Mouse (Mus musculus) liver, embryonic 16.5 days (tissue): ENCODE data around the gene Gm17428. TPM values are rescaled to one million over a fixed set of nuclear protein-coding genes. Genes with fewer than 3 reads are reported as not detected.
A peak's percentile ranks its signal among the peaks of the same experiment; 100 is the strongest.

ENCODE experiments used
- ATAC-seq: fragments of 200-750 bp; cut with Nextera tagmentation; 2 replicates; pipeline ENCODE4 v1.8.0; 2017; ENCODE audit warnings: low read depth, mild to moderate bottlenecking, moderate number of reproducible peaks, moderate library complexity
- H3K27ac ChIP-seq: fragments of 300-500 bp; sonication (generic); 2 replicates; pipeline ENCODE4 v1.5.1; 2014; ENCODE audit warnings: mild to moderate bottlenecking, low read length
- H3K27me3 ChIP-seq: fragments of 300-500 bp; sonication (generic); 2 replicates; pipeline ENCODE4 v1.6.1; 2014; ENCODE audit warnings: low read depth, low read length, mixed read lengths; ENCODE audit not compliant: control insufficient read depth, insufficient read depth
- H3K36me3 ChIP-seq: fragments of 300-500 bp; sonication (generic); 2 replicates; pipeline ENCODE4 v1.6.1; 2014; ENCODE audit warnings: mild to moderate bottlenecking; ENCODE audit not compliant: control insufficient read depth, insufficient read depth
- H3K4me1 ChIP-seq: fragments of 300-500 bp; sonication (generic); 2 replicates; pipeline ENCODE4 v1.6.1; 2014; ENCODE audit warnings: low read depth, low read length, mixed read lengths; ENCODE audit not compliant: control insufficient read depth
- H3K4me2 ChIP-seq: fragments of 300-500 bp; sonication (generic); 2 replicates; pipeline ENCODE4 v1.6.1; 2014; ENCODE audit warnings: low read depth, low read length, mixed read lengths
- H3K4me3 ChIP-seq: fragments of 300-500 bp; sonication (generic); 2 replicates; pipeline ENCODE4 v1.5.1; 2014; ENCODE audit warnings: low read depth, mild to moderate bottlenecking, low read length
- H3K9ac ChIP-seq: fragments of 300-500 bp; sonication (generic); 2 replicates; pipeline ENCODE4 v1.6.1; 2014; ENCODE audit warnings: low read depth, low read length
- H3K9me3 ChIP-seq: fragments of 300-500 bp; sonication (generic); replicated peaks from 2 replicates; pipeline ENCODE4 v1.6.1; 2016; ENCODE audit warnings: low read length; ENCODE audit not compliant: control insufficient read depth
- WGBS: fragments of 180-500 bp; shearing (Covaris S2); extraction: QIAGEN DNeasy Blood & Tissue Kit; methylation state at CpG from one replicate; pipeline ENCODE4 v1.1.7; 2014; ENCODE audit not compliant: insufficient replicate concordance; 5-methylcytosine and 5-hydroxymethylcytosine counted together
- microRNA counts: library from miRNA; unstranded; fragments of <30 nt; microRNA quantifications from one replicate; lab custom pipeline; 2016
- microRNA-seq: library from miRNA; unstranded; fragments of <30 nt; microRNA quantifications from one replicate; pipeline ENCODE4, GENCODE M21; 2016
- polyA plus RNA-seq: library from polyadenylated mRNA; unstranded; fragments of >200 nt; fragmentation: Nextera tagmentation; extraction: Ambion mirVana; gene quantifications from 2 replicates; pipeline ENCODE4 v1.2.1, GENCODE M21; 2015

Gene Gm17428
- polyA plus RNA-seq, 1 experiment from 2014 or later = not detected

- peaks cover 4% of the 10 kb centered on the region; the same call in 1 of the 2 replicates for H3K4me1 ChIP-seq
- WGBS = 64% methylated on average over 7 of the region's 7 CpGs
- H3K9ac ChIP-seq = no peak overlapping the region
- H3K27ac ChIP-seq = no peak overlapping the region
- peaks cover 19% of the 10 kb centered on the region for H3K36me3 ChIP-seq
- H3K9me3 ChIP-seq = no peaks in the 10 kb centered on the region
- no peak overlapping the region for H3K4me2 ChIP-seq
- ATAC-seq = no peak
- no peak overlapping the region for H3K4me3 ChIP-seq
- no peaks in the 10 kb centered on the region for H3K27me3 ChIP-seq
These were observed 47.5 kb downstream of the Gm17428 start for GRCm38 (mm10) chr14:55024236-55024635.

GRCm38 (mm10) chr14:55025527-55025926 lies 48.8 kb downstream of the Gm17428 start:
- 72% methylated on average over 5 of the region's 5 CpGs for WGBS
- Histone ChIP-seq H3K9ac (no peak overlapping the region), H3K4me3 (no peak overlapping the region), H3K4me1 (peaks cover 4% of the 10 kb centered on the region; the same call in 1 of the 2 replicates), H3K9me3 (no peaks in the 10 kb centered on the region), H3K36me3 (peaks cover 19% of the 10 kb centered on the region), H3K4me2 (no peak overlapping the region), H3K27ac (no peak overlapping the region), H3K27me3 (no peaks in the 10 kb centered on the region)
- ATAC-seq = no peak

MicroRNAs within 50 kb of the gene (microRNA counts, 519-probe panel; counts per million panel counts)
- microRNA mmu-miR-208a (lab: Ali Mortazavi, UCI) (1,269 counts per million, percentile 9 among the panel's probes with 10 or more counts), microRNA mmu-miR-208b (lab: Ali Mortazavi, UCI) (1,228 counts per million, percentile 9 among the panel's probes with 10 or more counts)

Small RNAs within 50 kb of the gene (microRNA-seq; reads per million reads assigned to microRNA genes)
- gene Mir208a (3.2 reads per million, percentile 10 among the genes with 10 or more reads in this experiment), gene Mir208b (53.9 reads per million, percentile 47 among the genes with 10 or more reads in this experiment)

Other genes starting within 250 kb of the Gm17428 start
- gene Slc7a8, start 195.0 kb upstream of the Gm17428 start, polyA plus RNA-seq = 3.0 and 4.9 TPM in 2 replicates
- gene Rnf212b, start 162.8 kb upstream of the Gm17428 start, polyA plus RNA-seq = not detected in 2 replicates
- gene Homez, start 106.0 kb upstream of the Gm17428 start, polyA plus RNA-seq = 2.4 and 2.7 TPM in 2 replicates
- gene Ppp1r3e, start 99.4 kb upstream of the Gm17428 start, polyA plus RNA-seq = 0.51 and 0.55 TPM in 2 replicates
- 0.42 and 0.69 TPM in 2 replicates for gene Bcl2l2, start 93.6 kb upstream of the Gm17428 start, polyA plus RNA-seq
- gene Gm20521, start 93.5 kb upstream of the Gm17428 start, polyA plus RNA-seq = 0.11 TPM in 1 of 2 replicates, not detected in the other
- gene Pabpn1, start 84.4 kb upstream of the Gm17428 start, polyA plus RNA-seq = 30.1 and 32.0 TPM in 2 replicates
- 1.3 and 1.5 TPM in 2 replicates for gene Slc22a17, start 63.8 kb upstream of the Gm17428 start, polyA plus RNA-seq
- gene Efs, start 50.8 kb upstream of the Gm17428 start, polyA plus RNA-seq = 0.26 and 0.42 TPM in 2 replicates
- not detected in 2 replicates for gene Il25, start 44.2 kb upstream of the Gm17428 start, polyA plus RNA-seq
- 0.20 TPM in 1 of 2 replicates, not detected in the other for gene Cmtm5, start 40.7 kb upstream of the Gm17428 start, polyA plus RNA-seq
- gene Myh6, start 10.0 kb upstream of the Gm17428 start, polyA plus RNA-seq = 0.51 and 0.54 TPM in 2 replicates
- gene Myh7, start 17.7 kb downstream of the Gm17428 start, polyA plus RNA-seq = 1.8 and 3.1 TPM in 2 replicates
- gene Ngdn, start 38.5 kb downstream of the Gm17428 start, polyA plus RNA-seq = 28.8 and 32.0 TPM in 2 replicates
- gene Zfhx2, start 115.4 kb downstream of the Gm17428 start, polyA plus RNA-seq = 0.84 and 1.1 TPM in 2 replicates
- 5.1 and 5.3 TPM in 2 replicates for gene Thtpa, start 117.9 kb downstream of the Gm17428 start, polyA plus RNA-seq
- gene Ap1g2, start 129.7 kb downstream of the Gm17428 start, polyA plus RNA-seq = 16.9 and 19.8 TPM in 2 replicates
- gene Jph4, start 140.0 kb downstream of the Gm17428 start, polyA plus RNA-seq = not detected in 2 replicates
- gene Dhrs2, start 245.1 kb downstream of the Gm17428 start, polyA plus RNA-seq = not detected in 2 replicates